Mouse (Mus musculus) CH12.LX (cell line): Measurements from ENCODE around the gene Sgsm2.

Experiments
- CHD1 ChIP-seq: IDR thresholded peaks from 2 replicates; pipeline ENCODE4 v1.6.1; 2012; ENCODE audit warnings: low read depth, low read length, improper control_type of control experiment, inconsistent platforms
- CTCF ChIP-seq, 2 experiments: IDR thresholded peaks in 1 of 2; conservative IDR thresholded peaks in 1 of 2; 2 replicates each; pipeline ENCODE4 v1.5.1; 2011 to 2012; ENCODE audit warnings: low read depth in 2 of 2, low read length in 2 of 2, improper control_type of control experiment in 1 of 2, inconsistent platforms in 1 of 2, mild to moderate bottlenecking in 1 of 2, moderate library complexity in 1 of 2
- E2F4 ChIP-seq: IDR thresholded peaks from 2 replicates; pipeline ENCODE4 v1.6.1; 2011; ENCODE audit warnings: low read depth, low read length, improper control_type of control experiment; ENCODE audit not compliant: insufficient replicate concordance
- EP300 ChIP-seq: IDR thresholded peaks from 2 replicates; pipeline ENCODE4 v1.6.1; 2011; ENCODE audit warnings: low read length, improper control_type of control experiment
- MAFK ChIP-seq: IDR thresholded peaks from 2 replicates; pipeline ENCODE4 v1.6.1; 2011; ENCODE audit warnings: low read length, improper control_type of control experiment; ENCODE audit not compliant: insufficient replicate concordance
- MYC ChIP-seq: IDR thresholded peaks from 2 replicates; pipeline ENCODE4 v1.6.1; 2011; ENCODE audit warnings: low read depth, mild to moderate bottlenecking, improper control_type of control experiment, low read length
- POLR2A ChIP-seq: IDR thresholded peaks from 2 replicates; pipeline ENCODE4 v1.6.1; 2011; ENCODE audit warnings: low read depth, mild to moderate bottlenecking, improper control_type of control experiment, low read length
- RAD21 ChIP-seq: IDR thresholded peaks from 2 replicates; pipeline ENCODE4 v1.6.1; 2011; ENCODE audit warnings: low read depth, mild to moderate bottlenecking, low read length, improper control_type of control experiment, moderate library complexity
- SIN3A ChIP-seq: IDR thresholded peaks from 2 replicates; pipeline ENCODE4 v1.6.1; 2012; ENCODE audit warnings: low read length, improper control_type of control experiment, inconsistent platforms
- SMC3 ChIP-seq: IDR thresholded peaks from 2 replicates; pipeline ENCODE4 v1.6.1; 2011; ENCODE audit warnings: low read depth, low read length, improper control_type of control experiment
- TCF12 ChIP-seq: IDR thresholded peaks from 2 replicates; pipeline ENCODE4 v1.6.1; 2014; ENCODE audit warnings: low read depth, mild to moderate bottlenecking, inconsistent platforms, low read length, improper control_type of control experiment

GRCm38 (mm10) chr11:74868046-74868760, 28.7 kb downstream of the Sgsm2 start:
- no peak for TF ChIP-seq E2F4
- no peak for TF ChIP-seq MAFK
- TF ChIP-seq TCF12: no peak
- no peak for TF ChIP-seq POLR2A
- TF ChIP-seq MYC: no peak
- TF ChIP-seq CTCF (conservative IDR thresholded peaks at IDR 0.05 in 1 of 2, IDR thresholded peaks at IDR 0.05 in 1 of 2; ENCODE audit: low read depth in 2 of 2, low read length in 2 of 2): no peak
- no peak for TF ChIP-seq SMC3
- TF ChIP-seq SIN3A: no peak
- TF ChIP-seq RAD21: no peak
- TF ChIP-seq EP300: no peak
- no peak for TF ChIP-seq CHD1
